Mouse (Mus musculus) spleen, postnatal 4 days (tissue): Measurements from ENCODE around the gene Plac8.

Source experiments
- DNase-seq, 2 experiments: peaks; one replicate each; pipeline ENCODE4 v3.0.0; 2022; ENCODE audit warnings: low spot score in 2 of 2

The Plac8 gene

GRCm38 (mm10) chr5:100546294-100547080 is 25.6 kb downstream of the Plac8 start:
- DNase-seq, result no peak

GRCm38 (mm10) chr5:100536638-100537037 is 35.4 kb downstream of the Plac8 start:
- DNase-seq, result peak in 1 of 2 experiments; percentile 32

GRCm38 (mm10) chr5:100535826-100536225 is 36.2 kb downstream of the Plac8 start:
- DNase-seq, result no peak

GRCm38 (mm10) chr5:100526164-100526563 is 45.9 kb downstream of the Plac8 start:
- DNase-seq, result peak in 1 of 2 experiments; percentile 33

- no peak for DNase-seq
Observed at GRCm38 (mm10) chr5:100525620-100526019, 46.4 kb downstream of the Plac8 start.

- DNase-seq, result no peak
Observed at GRCm38 (mm10) chr5:100524921-100525320, 47.1 kb downstream of the Plac8 start.

- no peak for DNase-seq
Observed at GRCm38 (mm10) chr5:100523331-100523730, 48.7 kb downstream of the Plac8 start.

GRCm38 (mm10) chr5:100520223-100520622 is 51.8 kb downstream of the Plac8 start:
- no peak for DNase-seq

GRCm38 (mm10) chr5:100519027-100519411 is 53.0 kb downstream of the Plac8 start:
- no peak for DNase-seq

- peak; percentile 97 to 98 for DNase-seq
Observed at GRCm38 (mm10) chr5:100518049-100519026, 53.7 kb downstream of the Plac8 start, which contains the start of gene Cops4. Cops4 (plus strand) TSS chr5:100518309.

GRCm38 (mm10) chr5:100512576-100512975 is 59.5 kb downstream of the Plac8 start:
- DNase-seq, result no peak

- no peak for DNase-seq
Observed at GRCm38 (mm10) chr5:100509247-100509646, 62.8 kb downstream of the Plac8 start.
